Mouse (Mus musculus): ENCODE measurements around the gene Tgoln1. TPM values are rescaled to one million over a fixed set of nuclear protein-coding genes. Genes with fewer than 3 reads are reported as not detected.

The Tgoln1 gene
- total and polyA plus RNA-seq, 3 experiments, result 22.6 to 33.6 (median 23.5) TPM

DNA sequence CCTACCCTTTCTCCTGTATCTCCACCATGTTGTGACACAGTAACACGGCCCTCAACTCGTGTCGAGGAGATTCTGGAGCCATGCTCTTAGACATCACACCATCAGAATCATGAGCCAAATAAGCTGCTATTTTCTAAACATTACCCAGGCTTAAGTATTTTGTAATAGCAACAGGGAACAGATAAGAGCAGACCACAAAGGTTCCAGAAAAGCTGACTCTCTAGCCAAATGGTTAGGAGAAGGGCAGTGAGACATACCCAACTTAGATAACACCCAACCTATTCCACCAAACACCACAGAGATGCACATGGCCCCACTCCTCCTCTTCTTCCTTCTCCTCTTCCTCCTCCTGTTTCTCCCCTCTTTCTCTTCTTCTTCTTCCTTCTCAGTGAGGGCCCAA is 40.8 kb downstream of the Tgoln1 start:
- no peaks in the 10 kb centered on the region for H3K27me3 ChIP-seq (replicated peaks)
- no peak overlapping the region for H3K9ac ChIP-seq (ENCODE audit: insufficient read depth, low read depth)
- peaks cover 17 to 83% of the 10 kb centered on the region in 2 experiments for H3K36me3 ChIP-seq (replicated peaks in 1 of 2; ENCODE audit: control insufficient read depth in 1 of 2, insufficient read depth in 1 of 2, low read length in 1 of 2)
- DNase-seq (ENCODE audit: extremely low read depth), result no peak
- in situ Hi-C loops (cut with MboI; ENCODE audit: low pct_ligation_motif_present, low pct_unique_long_range_greater_than_20kb, low sequenced_read_pairs), result no loop called here
- H3K4me3 ChIP-seq (replicated peaks in 1 of 3; ENCODE audit: low read depth in 2 of 3, low read length in 2 of 3, poor library complexity in 1 of 3), result no peak overlapping the region
- H3K9me3 ChIP-seq (replicated peaks; ENCODE audit: low read length), result no peaks in the 10 kb centered on the region
- H3K79me2 ChIP-seq (replicated peaks; ENCODE audit: control insufficient read depth, extremely low read depth, insufficient read depth, poor library complexity, severe bottlenecking), result no peaks in the 10 kb centered on the region
- dilution Hi-C loops (cut with MboI; ENCODE audit: extremely low pct_ligation_motif_present, extremely low pct_unique_long_range_greater_than_20kb, low sequenced_read_pairs), result no loop called here
- no peak overlapping the region for H3K27ac ChIP-seq (ENCODE audit: insufficient read depth, low read depth)
- H3K4me2 ChIP-seq (ENCODE audit: insufficient read depth, low read depth, poor library complexity, severe bottlenecking), result no peak overlapping the region
- TF ChIP-seq ZC3H11A (IDR thresholded peaks at IDR 0.05; ENCODE audit: low read depth, low read length) (no peak), MXI1 (IDR thresholded peaks at IDR 0.05; ENCODE audit: low read depth, low read length) (no peak)
- no peaks in the 10 kb centered on the region for H3K4me1 ChIP-seq (ENCODE audit: control insufficient read depth in 1 of 2, insufficient read depth in 2 of 2)

GRCm38 (mm10) chr6:72571826-72572225 is 45.0 kb downstream of the Tgoln1 start:
- in situ Hi-C loops (cut with MboI; ENCODE audit: low pct_ligation_motif_present, low pct_unique_long_range_greater_than_20kb, low sequenced_read_pairs) (no loop called here), dilution Hi-C loops (cut with MboI; ENCODE audit: extremely low pct_ligation_motif_present, extremely low pct_unique_long_range_greater_than_20kb, low sequenced_read_pairs) (no loop called here)
- no peaks in the 10 kb centered on the region for H3K79me2 ChIP-seq (replicated peaks; ENCODE audit: control insufficient read depth, extremely low read depth, insufficient read depth, poor library complexity, severe bottlenecking)
- peaks cover 19 to 81% of the 10 kb centered on the region in 2 experiments for H3K36me3 ChIP-seq (replicated peaks in 1 of 2; ENCODE audit: control insufficient read depth in 1 of 2, insufficient read depth in 1 of 2, low read length in 1 of 2)
- H3K27ac ChIP-seq (ENCODE audit: insufficient read depth, low read depth), result no peak overlapping the region
- H3K9ac ChIP-seq (ENCODE audit: insufficient read depth, low read depth), result no peak overlapping the region
- TF ChIP-seq UBTF (IDR thresholded peaks at IDR 0.05; ENCODE audit: low read depth, low read length), result no peak
- no peak for TF ChIP-seq ZMIZ1 (IDR thresholded peaks at IDR 0.05; ENCODE audit: low read depth, low read length)
- no peak for TF ChIP-seq IRF4 (IDR thresholded peaks at IDR 0.05; ENCODE audit: low read depth, low read length)
- TF ChIP-seq JUN (IDR thresholded peaks at IDR 0.05; ENCODE audit: insufficient read depth, low read depth, low read length), result no peak
- no peak for TF ChIP-seq PAX5 (IDR thresholded peaks at IDR 0.05; ENCODE audit: low read length)
- TF ChIP-seq NELFE (IDR thresholded peaks at IDR 0.05; ENCODE audit: low read depth, low read length), result no peak
- no peak for TF ChIP-seq NRF1 (IDR thresholded peaks at IDR 0.05; ENCODE audit: low read depth, low read length)
- TF ChIP-seq CHD2 (IDR thresholded peaks at IDR 0.05; ENCODE audit: low read length), result no peak
- no peak for TF ChIP-seq POLR2AphosphoS2 (IDR thresholded peaks at IDR 0.05; ENCODE audit: low read depth, low read length)
- TF ChIP-seq CHD1 (IDR thresholded peaks at IDR 0.05; ENCODE audit: low read depth, low read length), result no peak
- no peak for TF ChIP-seq MAFK (IDR thresholded peaks at IDR 0.05; ENCODE audit: insufficient replicate concordance, low read length)
- TF ChIP-seq MXI1 (IDR thresholded peaks at IDR 0.05; ENCODE audit: low read depth, low read length), result no peak
- no peak for TF ChIP-seq TCF12 (IDR thresholded peaks at IDR 0.05; ENCODE audit: low read depth, low read length)
- no peak for TF ChIP-seq E2F4 (IDR thresholded peaks at IDR 0.05; ENCODE audit: insufficient replicate concordance, low read depth, low read length)
- TF ChIP-seq USF1 (IDR thresholded peaks at IDR 0.05; ENCODE audit: low read depth, low read length), result no peak
- TF ChIP-seq BHLHE40 (IDR thresholded peaks at IDR 0.05; ENCODE audit: low read depth, low read length), result no peak
- no peak for TF ChIP-seq ETS1 (conservative IDR thresholded peaks at IDR 0.05; ENCODE audit: low read depth, low read length)
- no peak for TF ChIP-seq MYC (IDR thresholded peaks at IDR 0.05; ENCODE audit: low read depth, low read length)
- no peak for TF ChIP-seq POLR2A (IDR thresholded peaks at IDR 0.05; ENCODE audit: low read depth, low read length)
- TF ChIP-seq ZNF384 (IDR thresholded peaks at IDR 0.05; ENCODE audit: low read depth, low read length), result no peak
- no peaks in the 10 kb centered on the region for H3K4me1 ChIP-seq (ENCODE audit: control insufficient read depth in 1 of 2, insufficient read depth in 2 of 2)
- no peak overlapping the region for H3K4me3 ChIP-seq (replicated peaks in 1 of 3; ENCODE audit: low read depth in 2 of 3, low read length in 2 of 3, poor library complexity in 1 of 3)
- H3K27me3 ChIP-seq (replicated peaks), result no peaks in the 10 kb centered on the region
- DNase-seq (ENCODE audit: extremely low read depth), result no peak
- no peaks in the 10 kb centered on the region for H3K9me3 ChIP-seq (replicated peaks; ENCODE audit: low read length)
- H3K4me2 ChIP-seq (ENCODE audit: insufficient read depth, low read depth, poor library complexity, severe bottlenecking), result no peak overlapping the region

Measured in CH12.LX (cell line).